Mouse (Mus musculus) adrenal gland, adult 8-10 months (tissue): ENCODE measurements around the gene Spg20. TPM values are rescaled to one million over a fixed set of nuclear protein-coding genes. Genes with fewer than 3 reads are reported as not detected.
A peak's percentile ranks its signal among the peaks of the same experiment; 100 is the strongest.

ENCODE experiments used
- DNase-seq: peaks from one replicate; pipeline ENCODE4 v3.0.0; 2022
- total RNA-seq, 4 experiments: library from RNA; stranded (reverse); gene quantifications; 2 replicates each; pipeline ENCODE4 v1.2.4; 2022

Spg20 gene
- total RNA-seq: 10 to 100 TPM; 52.4 to 63.4 (median 57.1) TPM

DNA sequence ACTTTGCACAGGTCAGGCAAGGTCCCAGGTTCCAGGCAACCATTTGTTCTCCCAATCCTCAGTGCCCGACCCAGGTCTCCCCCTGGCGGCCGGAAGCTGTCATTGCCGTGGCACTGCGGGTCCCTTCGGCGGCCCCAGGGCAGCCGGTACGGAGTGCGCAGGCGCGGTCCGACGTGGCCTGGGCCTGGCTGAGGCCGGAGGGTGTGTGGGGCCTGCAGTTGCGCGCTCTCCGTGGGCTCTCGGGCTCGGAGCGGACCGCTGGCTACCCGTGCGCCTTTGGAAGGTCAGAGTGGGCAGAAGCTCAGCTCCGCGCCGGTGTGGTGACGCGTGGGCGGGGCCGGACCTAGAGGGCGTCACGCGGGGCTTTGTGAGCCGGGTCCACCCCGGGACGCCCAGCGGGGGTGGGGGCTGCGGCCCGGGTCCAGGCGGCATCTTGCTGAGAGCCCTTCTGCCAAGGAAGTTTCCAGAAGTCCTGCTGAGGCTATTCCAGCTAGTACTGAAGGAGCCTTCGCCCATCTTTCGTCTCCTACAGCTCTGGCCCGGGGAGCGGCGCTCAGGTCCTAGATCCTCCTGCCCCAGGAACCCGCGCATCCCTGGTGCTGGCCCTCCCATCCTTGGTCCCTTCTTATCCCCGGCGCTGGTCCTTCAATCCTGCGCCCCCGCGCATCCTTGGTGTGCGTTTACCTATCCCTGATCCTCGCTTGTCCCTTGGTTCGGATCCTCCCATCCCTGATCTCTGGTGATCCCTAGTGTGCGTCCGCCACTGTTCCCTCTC lies at the start of gene Spg20:
Spg20 (plus strand) TSS at position 174 of the 775 bp plus-strand sequence.
- DNase-seq: peak; percentile 92

DNA sequence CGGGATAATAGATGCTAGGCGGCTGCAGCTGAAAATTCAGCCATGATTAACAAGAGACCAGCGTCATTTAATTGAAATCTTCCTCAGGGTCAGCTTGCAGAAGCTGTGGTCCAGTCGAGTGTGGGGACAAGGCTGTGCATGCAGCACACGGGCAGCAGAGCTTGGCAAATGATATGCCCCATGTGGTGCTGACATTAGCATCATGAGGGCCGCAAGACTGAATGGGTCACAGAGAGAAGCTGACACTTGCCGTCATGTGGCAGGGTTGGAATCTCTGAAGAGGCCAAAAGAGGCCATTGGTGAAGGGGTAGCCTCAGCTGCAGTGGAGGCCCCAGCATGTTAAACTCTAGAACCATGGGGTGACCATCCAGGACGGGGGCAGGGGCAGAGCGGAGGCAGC lies 49.3 kb upstream of the Spg20 start:
- DNase-seq: no peak

DNA sequence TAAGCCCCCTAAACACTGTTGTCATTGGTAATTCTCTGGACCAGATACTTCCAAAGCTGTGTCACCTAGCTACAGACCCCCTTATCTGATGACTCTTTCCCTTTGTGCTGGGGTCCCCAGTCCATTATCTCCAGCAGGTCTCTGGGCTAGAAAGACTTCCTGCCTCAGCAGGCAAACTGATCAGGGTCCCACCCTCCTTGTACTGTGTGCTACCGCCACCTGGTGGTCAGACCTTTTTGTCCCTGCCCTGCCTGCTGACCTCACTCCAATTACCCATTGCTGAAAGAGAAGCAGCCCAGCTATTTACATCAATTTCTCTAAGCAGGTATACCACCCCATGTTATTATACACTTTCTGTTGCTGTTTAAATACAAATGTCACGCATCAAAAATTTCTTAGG lies 47.5 kb upstream of the Spg20 start:
- peak; percentile 36 for DNase-seq

DNA sequence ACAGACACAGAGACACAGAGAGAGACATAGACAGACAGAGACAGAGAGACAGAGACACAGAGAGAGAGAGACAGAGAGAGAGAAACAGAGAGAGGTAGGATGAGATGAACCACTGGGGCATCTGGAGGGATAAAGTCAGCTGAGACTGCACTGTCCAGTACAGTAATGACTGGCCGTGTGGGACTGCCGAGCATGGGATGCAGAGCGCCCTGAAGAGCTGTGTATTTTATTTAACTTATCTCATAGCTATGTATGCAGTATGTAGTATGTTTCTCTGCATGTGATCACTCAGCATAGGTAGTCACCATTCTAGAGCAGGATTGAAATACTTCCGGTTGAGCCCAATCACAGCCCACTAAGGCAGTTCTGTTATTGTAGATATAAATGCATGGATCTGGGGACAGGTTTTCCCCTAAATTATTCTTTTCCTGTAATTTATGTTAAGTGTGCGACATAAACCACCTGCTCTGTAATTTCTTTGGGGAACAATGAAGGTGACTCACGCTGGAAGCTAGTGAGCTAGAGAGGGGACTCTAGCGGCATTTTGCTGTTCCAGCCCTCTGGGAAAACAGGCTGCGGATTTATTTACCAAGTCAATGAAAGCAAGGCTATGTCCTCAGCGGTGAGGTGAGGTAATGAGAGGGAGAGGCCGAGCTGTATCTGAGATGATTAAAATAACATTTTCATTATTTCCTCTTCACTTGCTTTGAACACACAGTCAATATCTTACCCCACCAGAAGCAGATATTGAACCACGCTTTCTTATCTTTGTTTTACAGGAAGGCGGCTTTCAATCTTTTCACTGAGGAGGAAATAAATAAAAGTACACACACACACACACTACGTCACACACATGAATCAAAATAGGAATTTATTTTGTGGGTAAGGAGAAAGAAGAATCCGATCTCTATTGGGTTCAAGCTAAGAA lies 45.9 kb upstream of the Spg20 start:
- no peak for DNase-seq

- DNase-seq: no peak
Observed at GRCm38 (mm10) chr3:55066666-55067023, 45.3 kb upstream of the Spg20 start.

- no peak for DNase-seq
Observed at GRCm38 (mm10) chr3:55067791-55068434, 44.0 kb upstream of the Spg20 start.

DNA sequence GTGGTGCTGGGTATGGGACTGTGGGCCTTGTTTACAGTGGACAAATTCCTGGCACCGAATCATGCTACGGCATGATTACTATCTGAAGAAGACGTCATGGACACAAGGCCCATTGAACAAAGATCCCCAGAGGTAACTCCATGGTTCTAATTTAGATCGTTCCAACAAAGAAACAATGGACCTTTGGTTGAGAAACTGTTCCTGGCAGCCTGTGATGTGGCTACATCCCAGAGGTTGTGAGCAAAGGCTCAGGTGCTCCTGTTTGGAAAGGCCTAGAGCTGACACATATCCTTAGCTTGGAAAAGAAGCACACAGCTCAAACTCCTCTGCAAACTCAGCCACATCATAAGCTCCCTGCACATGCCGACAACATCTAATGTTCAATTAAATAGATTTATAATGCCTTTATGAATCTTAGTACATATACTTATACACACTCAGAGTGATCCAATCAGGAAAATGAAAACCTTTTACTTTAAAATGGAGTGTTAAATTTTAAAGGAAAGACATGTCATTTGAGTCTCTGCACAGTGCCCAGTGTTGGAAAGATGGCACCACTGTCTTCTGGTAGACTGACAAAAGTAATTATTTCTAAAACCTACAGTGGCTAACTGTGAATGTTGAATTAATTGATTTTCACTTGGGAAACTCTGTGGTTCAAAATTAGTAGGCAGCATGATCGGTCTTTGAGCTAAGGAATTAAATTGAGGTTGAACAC lies 37.2 kb upstream of the Spg20 start:
- DNase-seq: no peak

- no peak for DNase-seq
Observed at GRCm38 (mm10) chr3:55075294-55075648, 36.6 kb upstream of the Spg20 start.

GRCm38 (mm10) chr3:55078233-55078632 lies 33.7 kb upstream of the Spg20 start:
- no peak for DNase-seq

DNA sequence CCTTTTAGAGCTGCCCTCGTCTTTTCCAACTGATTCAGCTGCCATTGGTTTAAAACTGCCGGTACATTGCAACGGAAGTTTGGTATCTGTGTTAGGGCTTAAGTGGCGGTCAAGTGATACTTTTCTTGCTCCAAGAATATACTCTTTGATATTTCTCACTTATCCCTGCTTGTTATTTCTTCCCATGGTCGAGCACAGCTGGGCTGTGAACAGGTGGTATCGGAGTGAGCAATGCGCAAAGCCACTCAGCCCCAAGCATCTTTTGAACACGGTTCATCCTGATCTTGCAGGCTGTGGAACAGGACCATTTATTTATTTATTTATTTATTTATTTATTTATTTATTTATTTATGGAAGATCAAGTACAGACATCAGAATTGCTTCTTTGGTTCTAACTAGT lies 32.3 kb upstream of the Spg20 start:
- no peak for DNase-seq

- DNase-seq: peak; percentile 56
Observed at GRCm38 (mm10) chr3:55080055-55080454, 31.9 kb upstream of the Spg20 start.

GRCm38 (mm10) chr3:55084781-55085180 lies 27.1 kb upstream of the Spg20 start:
- DNase-seq: no peak

DNA sequence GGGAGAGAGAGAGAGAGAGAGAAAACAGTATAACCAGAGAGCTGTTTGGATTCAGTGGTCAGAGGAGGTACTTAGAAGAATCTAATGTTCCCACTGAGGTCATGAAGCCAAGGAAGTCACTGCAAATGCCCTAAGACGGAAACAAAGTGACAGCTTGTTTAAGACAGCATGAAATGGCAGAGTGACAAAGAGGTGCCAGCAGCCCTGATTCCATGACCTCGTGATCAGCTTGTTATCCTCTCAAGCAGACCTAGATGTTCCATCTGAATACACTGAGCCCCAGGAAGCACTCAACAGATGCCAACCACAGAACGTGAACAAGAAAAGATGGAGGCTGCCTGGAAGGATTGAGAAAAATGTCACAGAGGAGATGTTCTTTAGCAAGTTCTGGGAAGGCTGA lies 26.2 kb upstream of the Spg20 start:
- no peak for DNase-seq

DNA sequence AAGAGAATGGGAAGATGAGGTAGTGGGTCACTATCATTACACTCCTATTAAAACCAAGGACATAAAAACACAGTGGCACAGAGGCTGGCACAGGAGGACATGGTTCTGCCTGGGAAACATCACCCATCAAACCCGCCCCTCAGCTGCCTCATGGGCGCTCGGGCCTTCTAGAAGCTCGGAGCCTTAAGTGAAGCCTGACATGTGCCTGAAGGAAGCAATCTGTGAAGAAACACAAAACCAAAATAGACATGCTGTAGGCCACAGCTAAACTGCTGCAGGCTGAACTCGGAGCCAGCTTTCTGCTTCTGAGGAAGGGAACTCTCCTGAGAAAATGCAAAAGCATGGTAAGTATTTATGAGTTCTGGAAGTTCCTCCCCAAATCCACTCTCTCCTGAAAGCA lies 25.0 kb upstream of the Spg20 start:
- no peak for DNase-seq

GRCm38 (mm10) chr3:55087360-55087759 lies 24.5 kb upstream of the Spg20 start:
- no peak for DNase-seq

DNA sequence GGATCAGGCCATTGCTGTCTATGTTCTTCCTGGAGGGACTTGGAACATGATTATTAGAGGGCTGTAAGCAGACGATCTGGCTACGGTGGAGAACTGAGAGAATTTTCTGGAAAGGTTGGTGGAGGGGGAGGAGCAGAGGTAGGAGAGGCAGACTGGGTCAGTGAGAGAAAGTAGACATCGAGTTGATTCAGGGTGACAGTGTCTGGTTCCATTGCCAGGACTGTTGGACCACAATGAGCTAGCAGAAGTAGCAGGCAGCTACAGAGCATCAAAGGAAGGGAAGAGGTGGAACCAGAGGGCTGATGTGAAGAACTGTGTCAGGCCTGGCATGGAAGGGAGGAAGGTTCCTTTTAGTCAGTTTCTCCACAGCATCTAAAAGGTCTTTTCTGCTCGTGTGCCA lies 23.5 kb upstream of the Spg20 start:
- no peak for DNase-seq

DNA sequence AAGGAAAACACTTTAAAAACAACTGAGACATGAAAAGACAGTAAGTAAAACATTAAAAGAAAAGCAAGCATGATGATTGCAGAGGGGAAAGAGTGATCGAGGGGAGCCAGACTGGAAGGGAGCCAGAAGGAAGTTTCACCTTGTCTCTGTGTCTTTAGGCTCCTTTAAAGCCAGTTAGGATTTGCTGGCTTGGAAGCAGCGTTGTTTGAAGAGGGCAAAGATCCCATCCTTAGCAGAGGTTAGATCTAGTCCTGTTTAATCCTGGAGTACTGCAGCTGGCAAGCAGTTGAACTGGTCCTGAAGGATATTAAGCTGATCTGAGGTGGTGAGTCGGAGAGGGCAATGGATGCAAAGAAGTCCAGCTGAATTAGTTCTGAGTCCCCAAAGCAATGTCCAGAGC lies 23.1 kb upstream of the Spg20 start:
- DNase-seq: no peak

GRCm38 (mm10) chr3:55089291-55089690 lies 22.6 kb upstream of the Spg20 start:
- no peak for DNase-seq

DNA sequence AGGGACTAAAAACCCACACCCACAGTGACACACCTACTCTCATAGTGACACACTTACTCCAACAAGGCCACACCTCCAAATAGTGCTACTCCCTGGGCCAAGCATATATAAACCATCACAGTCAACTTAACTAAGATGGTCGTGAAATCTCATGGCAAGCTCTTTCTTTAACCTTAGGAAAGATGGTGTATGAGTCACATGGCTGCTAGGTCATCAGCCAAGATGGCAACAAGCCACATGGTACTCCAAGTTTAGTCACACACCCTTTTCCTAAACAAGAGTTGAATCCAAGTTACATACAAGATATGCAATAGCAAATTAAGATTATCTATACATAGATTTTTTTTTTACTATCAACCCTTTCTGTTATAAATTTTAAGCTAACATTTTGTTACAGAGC lies 18.7 kb upstream of the Spg20 start:
- DNase-seq: no peak

DNA sequence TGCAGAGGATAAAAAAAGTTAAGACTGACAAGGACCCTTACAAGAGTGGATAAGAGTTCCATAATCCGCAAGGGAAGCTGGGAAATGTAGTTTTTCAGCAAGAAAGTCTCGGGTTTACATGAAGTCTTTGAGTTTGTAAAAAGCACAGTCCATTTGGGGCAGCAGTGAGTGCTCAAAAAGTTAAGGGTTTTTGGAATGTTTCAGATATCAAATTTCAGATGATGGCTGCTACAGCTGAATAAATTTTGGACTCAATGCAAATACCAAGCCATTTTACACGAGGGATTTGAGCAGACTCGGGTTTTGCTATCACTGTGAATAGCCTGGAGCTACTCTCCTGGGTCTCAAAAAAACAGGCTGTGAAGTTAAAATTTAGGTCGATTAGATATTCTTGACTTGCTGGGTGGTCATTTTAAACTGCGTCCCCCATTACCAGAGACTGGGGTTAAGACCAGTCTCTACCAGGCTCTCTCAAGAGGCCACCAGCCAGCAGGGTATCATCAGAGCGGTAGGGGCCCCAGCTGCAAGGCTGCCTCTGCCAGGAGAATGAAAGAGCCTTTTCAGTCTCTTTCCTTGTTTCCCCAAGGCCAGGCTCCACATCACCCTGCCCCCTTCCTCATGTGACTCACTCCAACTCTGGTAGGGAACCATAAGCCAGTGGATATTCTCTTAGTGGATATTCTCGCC lies 15.8 kb upstream of the Spg20 start:
- DNase-seq: peak; percentile 25

DNA sequence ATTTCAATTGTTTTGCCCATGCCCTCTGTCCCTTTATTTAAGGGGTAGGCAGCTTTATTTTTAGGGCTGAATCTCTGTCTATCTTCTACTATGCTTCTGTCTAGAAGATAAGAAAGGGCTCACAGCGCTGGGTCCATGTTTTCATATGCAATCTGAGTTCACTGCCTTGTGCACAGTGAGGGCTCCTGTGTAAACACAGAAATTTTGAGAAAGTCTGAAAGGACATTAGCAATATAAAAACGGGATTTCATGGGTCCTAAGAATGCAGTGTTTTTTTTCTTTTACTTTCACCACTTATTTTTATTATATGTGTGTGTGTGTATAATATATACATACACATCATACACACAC lies 15.3 kb upstream of the Spg20 start:
- DNase-seq: no peak

- no peak for DNase-seq
Observed at GRCm38 (mm10) chr3:55097186-55097585, 14.7 kb upstream of the Spg20 start.
